Mouse (Mus musculus): ENCODE data around the gene Unc5b. TPM values are rescaled to one million over a fixed set of nuclear protein-coding genes. Genes with fewer than 3 reads are reported as not detected.

The Unc5b gene
- total and polyA plus RNA-seq, 3 experiments: 0.04 to 0.21 (median 0.06) TPM

DNA sequence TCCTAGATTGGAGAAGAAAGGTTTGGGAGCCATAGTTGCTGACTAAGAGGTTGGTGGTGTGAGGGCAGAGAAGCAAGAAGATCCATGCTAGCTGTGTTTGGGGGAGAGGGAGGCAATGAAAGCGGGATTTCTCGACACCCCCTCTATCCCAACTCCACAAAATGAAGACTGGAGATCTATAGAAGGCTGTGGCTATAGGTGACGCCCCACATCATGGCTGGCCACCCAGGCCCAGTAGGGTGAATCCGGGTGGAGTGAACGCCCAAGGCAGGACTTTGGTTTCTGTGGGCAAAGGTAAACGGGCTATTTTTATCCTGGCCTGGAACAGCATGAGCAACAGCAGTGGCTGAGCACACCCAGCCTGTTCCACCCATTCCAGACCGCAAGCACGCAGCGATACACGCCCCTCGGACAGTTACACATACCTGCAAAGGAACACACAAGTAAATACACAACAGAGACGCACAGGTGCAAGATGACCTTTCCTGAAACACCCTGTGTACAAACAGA, 1.3 kb upstream of the Unc5b start:
- dilution Hi-C loops (cut with MboI; ENCODE audit: extremely low pct_ligation_motif_present, extremely low pct_unique_long_range_greater_than_20kb, low sequenced_read_pairs): no loop called here
- peaks cover 89% of the 10 kb centered on the region for H3K27me3 ChIP-seq (replicated peaks)
- H3K79me2 ChIP-seq (replicated peaks; ENCODE audit: control insufficient read depth, extremely low read depth, insufficient read depth, poor library complexity, severe bottlenecking): no peaks in the 10 kb centered on the region

DNA sequence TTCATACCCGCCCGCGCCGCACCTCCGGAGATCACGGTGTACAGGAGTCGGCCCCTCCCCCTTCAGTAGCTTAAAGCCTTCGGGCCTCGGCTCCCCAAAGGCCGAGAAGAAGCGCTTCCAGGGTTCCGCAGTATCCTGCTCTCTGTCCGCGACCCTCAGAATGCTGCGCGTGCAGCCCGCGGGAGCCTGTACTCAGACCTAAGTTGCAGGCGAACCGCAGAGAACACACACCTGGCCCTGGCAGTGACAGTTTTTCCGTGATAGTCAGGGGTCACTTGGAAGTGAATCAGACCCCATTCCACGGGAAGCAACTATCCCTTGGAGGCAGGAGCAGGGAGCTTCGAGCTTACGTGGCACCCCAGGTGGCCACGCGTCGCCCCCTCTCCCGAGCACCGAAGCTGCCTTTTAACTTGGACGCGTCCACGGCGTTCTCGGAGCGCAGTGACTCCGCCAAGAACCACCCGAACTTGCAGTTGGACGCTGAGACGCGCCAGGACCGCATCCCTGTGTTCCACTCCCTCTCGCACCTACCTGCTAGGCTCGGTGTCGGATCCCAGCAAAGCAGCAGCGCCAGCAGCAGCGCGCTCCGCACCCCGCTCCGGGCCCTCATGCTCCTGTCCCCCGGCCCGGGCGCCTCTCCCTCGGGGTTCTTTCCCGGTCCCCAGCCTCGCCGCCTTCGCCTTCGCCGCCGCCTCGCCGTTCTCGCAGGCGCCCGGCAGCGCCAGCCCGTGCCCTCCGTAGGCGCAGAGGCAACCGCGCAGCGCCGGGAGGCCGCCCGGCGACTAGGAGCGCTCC, 628 bp downstream of the Unc5b start:
- Histone ChIP-seq H3K4me1 (ENCODE audit: control insufficient read depth in 1 of 2, insufficient read depth in 2 of 2) (peaks cover 0 to 4% of the 10 kb centered on the region in 2 experiments; a peak in 2 of 4 replicates), H3K27ac (ENCODE audit: insufficient read depth, low read depth) (no peak overlapping the region), H3K9ac (ENCODE audit: insufficient read depth, low read depth) (no peak overlapping the region), H3K9me3 (replicated peaks; ENCODE audit: low read length) (peaks cover 22% of the 10 kb centered on the region), H3K79me2 (replicated peaks; ENCODE audit: control insufficient read depth, extremely low read depth, insufficient read depth, poor library complexity, severe bottlenecking) (no peaks in the 10 kb centered on the region), H3K36me3 (replicated peaks in 1 of 2; ENCODE audit: control insufficient read depth in 1 of 2, insufficient read depth in 1 of 2, low read length in 1 of 2) (no peaks in the 10 kb centered on the region), H3K4me2 (ENCODE audit: insufficient read depth, low read depth, poor library complexity, severe bottlenecking) (peak overlapping the region; percentile 93), H3K4me3 (replicated peaks in 1 of 3; ENCODE audit: low read depth in 2 of 3, low read length in 2 of 3, poor library complexity in 1 of 3) (peak overlapping the region in 1 of 3 experiments; percentile 38), H3K27me3 (replicated peaks) (peaks cover 87% of the 10 kb centered on the region)
- dilution Hi-C loops (cut with MboI; ENCODE audit: extremely low pct_ligation_motif_present, extremely low pct_unique_long_range_greater_than_20kb, low sequenced_read_pairs): no loop called here
- TF ChIP-seq USF2 (conservative IDR thresholded peaks at IDR 0.05; ENCODE audit: low read depth, low read length) (no peak), MAFK (IDR thresholded peaks at IDR 0.05; ENCODE audit: insufficient replicate concordance, low read length) (no peak), JUND (conservative IDR thresholded peaks at IDR 0.05; ENCODE audit: low read depth, low read length) (no peak), IRF4 (IDR thresholded peaks at IDR 0.05; ENCODE audit: low read depth, low read length) (no peak), SMC3 (IDR thresholded peaks at IDR 0.05; ENCODE audit: low read depth, low read length) (no peak), RAD21 (IDR thresholded peaks at IDR 0.05; ENCODE audit: low read depth, low read length) (no peak), UBTF (IDR thresholded peaks at IDR 0.05; ENCODE audit: low read depth, low read length) (0 out of 2 replicates have a peak, but pooled peaks have one; percentile 55), ZKSCAN1 (IDR thresholded peaks at IDR 0.05; ENCODE audit: borderline replicate concordance, low read depth, low read length) (no peak)
- in situ Hi-C loops (cut with MboI; ENCODE audit: low pct_ligation_motif_present, low pct_unique_long_range_greater_than_20kb, low sequenced_read_pairs): no loop called here
- no peak for DNase-seq (ENCODE audit: extremely low read depth)

More for the DNA sequence above, 1.3 kb upstream of the Unc5b start:
- no peak overlapping the region for H3K4me3 ChIP-seq (replicated peaks in 1 of 3; ENCODE audit: low read depth in 2 of 3, low read length in 2 of 3, poor library complexity in 1 of 3)
- TF ChIP-seq HCFC1 (IDR thresholded peaks at IDR 0.05; ENCODE audit: low read depth, low read length) (no peak), IRF4 (IDR thresholded peaks at IDR 0.05; ENCODE audit: low read depth, low read length) (no peak), EP300 (IDR thresholded peaks at IDR 0.05; ENCODE audit: low read length) (no peak), RAD21 (IDR thresholded peaks at IDR 0.05; ENCODE audit: low read depth, low read length) (no peak), ZNF384 (IDR thresholded peaks at IDR 0.05; ENCODE audit: low read depth, low read length) (no peak), CTCF (conservative IDR thresholded peaks at IDR 0.05 in 1 of 2, IDR thresholded peaks at IDR 0.05 in 1 of 2; ENCODE audit: low read depth in 2 of 2, low read length in 2 of 2) (no peak), TBP (conservative IDR thresholded peaks at IDR 0.05; ENCODE audit: low read depth, low read length) (no peak), RCOR1 (conservative IDR thresholded peaks at IDR 0.05; ENCODE audit: low read depth, low read length) (no peak), TCF12 (IDR thresholded peaks at IDR 0.05; ENCODE audit: low read depth, low read length) (no peak), ZKSCAN1 (IDR thresholded peaks at IDR 0.05; ENCODE audit: borderline replicate concordance, low read depth, low read length) (no peak), NELFE (IDR thresholded peaks at IDR 0.05; ENCODE audit: low read depth, low read length) (no peak), ETS1 (conservative IDR thresholded peaks at IDR 0.05; ENCODE audit: low read depth, low read length) (no peak), ZC3H11A (IDR thresholded peaks at IDR 0.05; ENCODE audit: low read depth, low read length) (no peak)
- peaks cover 0 to 4% of the 10 kb centered on the region in 2 experiments; a peak in 2 of 4 replicates for H3K4me1 ChIP-seq (ENCODE audit: control insufficient read depth in 1 of 2, insufficient read depth in 2 of 2)
- H3K9me3 ChIP-seq (replicated peaks; ENCODE audit: low read length): peaks cover 22% of the 10 kb centered on the region
- no peak overlapping the region for H3K9ac ChIP-seq (ENCODE audit: insufficient read depth, low read depth)
- no peak overlapping the region for H3K4me2 ChIP-seq (ENCODE audit: insufficient read depth, low read depth, poor library complexity, severe bottlenecking)
- in situ Hi-C loops (cut with MboI; ENCODE audit: low pct_ligation_motif_present, low pct_unique_long_range_greater_than_20kb, low sequenced_read_pairs): no loop called here
- no peak overlapping the region for H3K27ac ChIP-seq (ENCODE audit: insufficient read depth, low read depth)
- no peak for DNase-seq (ENCODE audit: extremely low read depth)
- no peaks in the 10 kb centered on the region for H3K36me3 ChIP-seq (replicated peaks in 1 of 2; ENCODE audit: control insufficient read depth in 1 of 2, insufficient read depth in 1 of 2, low read length in 1 of 2)
